Mouse (Mus musculus): Measurements from ENCODE around the gene Tnfsf14. TPM values are rescaled to one million over a fixed set of nuclear protein-coding genes. Genes with fewer than 3 reads are reported as not detected.

Gene Tnfsf14
- total RNA-seq, 2 experiments from 2014 or later = 5.5 to 15.6 TPM

DNA sequence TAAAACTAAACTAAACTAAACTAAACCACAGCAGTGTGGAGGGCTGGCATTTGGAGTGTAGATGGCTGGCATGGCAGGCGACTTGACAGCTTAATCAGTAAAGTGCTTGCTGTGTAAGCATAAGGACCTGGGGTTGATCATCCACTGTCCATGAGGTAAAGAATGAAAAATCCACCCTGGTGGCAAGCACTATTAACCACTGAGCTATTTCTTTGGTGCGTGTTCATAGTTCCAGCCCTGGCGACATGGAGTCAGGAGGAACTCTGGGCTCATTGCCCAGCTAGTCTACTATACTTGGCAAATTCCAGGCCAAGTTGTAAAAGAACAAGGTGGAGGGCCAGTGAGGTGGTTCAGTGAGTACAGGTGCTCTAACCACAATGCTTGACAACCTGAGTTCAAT, 14.0 kb upstream of the Tnfsf14 start:
- no peak for ATAC-seq (ENCODE audit: poor library complexity, severe bottlenecking)

DNA sequence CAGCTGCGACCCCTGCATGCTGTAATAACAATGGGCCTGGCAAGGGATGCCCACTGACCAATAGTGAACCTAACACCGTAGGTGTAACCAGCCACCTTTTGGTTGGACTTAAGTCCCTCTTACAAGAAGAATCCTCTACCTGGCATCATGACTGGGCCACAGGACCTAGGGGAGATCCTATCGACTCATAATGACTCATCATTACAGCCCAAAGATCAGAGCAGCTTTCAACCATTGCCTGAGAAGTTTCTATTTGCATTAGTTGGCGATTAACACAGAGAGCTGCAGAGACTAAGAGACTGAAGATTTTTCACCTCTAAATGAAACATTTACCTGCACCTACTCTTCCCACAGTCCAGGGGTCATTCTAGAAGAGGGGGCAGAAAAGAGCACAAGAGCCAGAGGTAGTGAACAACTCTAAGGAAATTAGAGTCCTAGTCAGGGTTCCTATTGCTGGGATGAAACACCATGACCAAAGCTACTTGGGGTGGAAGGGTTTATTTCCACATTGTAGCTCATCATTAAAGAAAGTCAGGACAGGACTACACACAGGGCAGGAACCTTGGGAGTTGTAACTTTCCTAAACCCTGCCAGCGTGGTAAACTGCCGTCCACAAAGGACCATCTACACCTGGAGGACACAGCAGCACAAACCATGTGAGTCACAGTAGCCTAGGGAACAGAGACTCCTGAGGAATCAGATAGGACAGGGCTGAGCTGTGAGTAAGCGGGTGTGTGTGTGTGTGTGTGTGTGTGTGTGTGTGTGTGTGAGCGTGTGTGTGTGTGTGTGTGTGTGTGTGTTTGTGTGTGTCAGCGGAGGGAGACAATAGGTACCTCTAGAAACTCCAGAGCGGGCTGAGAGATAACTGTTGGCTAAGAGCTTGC, 8.1 kb upstream of the Tnfsf14 start:
- no peak for ATAC-seq (ENCODE audit: poor library complexity, severe bottlenecking)

DNA sequence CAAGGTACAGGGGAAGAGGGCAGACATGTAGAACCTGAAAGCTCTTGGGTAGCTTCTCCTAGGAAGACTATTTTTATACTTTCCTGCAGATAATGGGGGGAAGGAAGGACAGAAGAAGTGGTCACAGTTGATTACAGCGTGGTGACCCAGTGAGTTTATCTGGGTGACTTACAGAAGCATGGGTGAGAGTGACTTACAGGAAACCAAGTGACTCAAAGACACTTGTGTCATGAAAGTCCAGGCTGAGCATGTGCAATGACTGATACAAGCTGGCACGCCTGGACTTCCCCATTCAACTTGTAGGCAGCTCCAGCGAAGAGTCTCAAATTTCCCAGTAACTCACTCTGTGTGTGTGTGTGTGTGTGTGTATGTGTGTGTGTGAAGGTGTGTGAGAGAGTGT, 4.3 kb upstream of the Tnfsf14 start:
- ATAC-seq (ENCODE audit: poor library complexity, severe bottlenecking) = peak; percentile 66

- ATAC-seq (ENCODE audit: poor library complexity, severe bottlenecking) = no peak
Observed at GRCm38 (mm10) chr17:57195326-57196010, 1.5 kb upstream of the Tnfsf14 start.

DNA sequence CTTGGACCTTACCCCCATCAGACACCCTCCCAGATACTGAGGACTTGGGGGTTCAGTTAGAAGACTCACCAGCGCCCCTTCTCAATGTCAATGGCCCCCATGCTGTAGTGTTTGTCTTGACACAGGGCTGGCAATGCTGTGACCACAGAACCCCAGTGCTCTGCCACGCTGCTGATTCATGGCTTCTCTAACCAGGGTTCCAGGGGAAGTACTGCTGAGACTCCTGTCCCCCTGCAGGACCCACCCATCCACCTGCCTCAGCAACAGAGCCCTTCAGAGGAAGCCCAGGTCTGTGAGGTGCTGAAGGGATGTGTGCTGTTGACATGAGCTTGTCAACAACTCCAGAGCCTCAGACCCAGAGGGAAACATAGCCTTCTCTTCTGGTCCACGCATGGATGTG, 794 bp upstream of the Tnfsf14 start:
- no peak for ATAC-seq (ENCODE audit: poor library complexity, severe bottlenecking)

- ATAC-seq (ENCODE audit: poor library complexity, severe bottlenecking) = peak; percentile 47
Observed at GRCm38 (mm10) chr17:57188510-57189192, 5.3 kb downstream of the Tnfsf14 start.

- ATAC-seq (ENCODE audit: poor library complexity, severe bottlenecking) = no peak
Observed at GRCm38 (mm10) chr17:57185641-57186040, 8.3 kb downstream of the Tnfsf14 start.

- ATAC-seq (ENCODE audit: poor library complexity, severe bottlenecking) = peak; percentile 66
Observed at GRCm38 (mm10) chr17:57182871-57183270, 11.1 kb downstream of the Tnfsf14 start.

DNA sequence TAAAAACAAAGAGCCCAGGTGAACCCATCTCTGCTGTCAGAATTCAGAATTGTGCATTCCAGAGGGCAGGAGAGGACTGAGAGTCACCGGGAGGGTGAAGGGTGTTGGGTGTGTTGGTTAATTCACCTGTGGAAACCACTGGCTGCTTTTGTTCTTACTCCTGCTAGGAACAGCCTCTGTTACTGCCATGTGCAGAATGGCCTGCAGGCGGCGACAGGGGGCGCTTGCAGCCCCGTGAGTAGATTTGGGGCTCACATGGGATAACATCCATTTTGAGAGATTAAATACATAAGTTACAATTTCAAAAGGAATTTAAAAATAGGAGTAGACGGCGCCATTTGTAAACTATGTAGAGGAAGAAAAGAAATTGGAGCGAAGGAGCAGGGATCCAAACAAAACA, 13.6 kb downstream of the Tnfsf14 start:
- peak; percentile 83 for ATAC-seq (ENCODE audit: poor library complexity, severe bottlenecking)

- no peak for ATAC-seq (ENCODE audit: poor library complexity, severe bottlenecking)
Observed at GRCm38 (mm10) chr17:57173351-57173750, 20.6 kb downstream of the Tnfsf14 start.

GRCm38 (mm10) chr17:57172378-57172777, 21.6 kb downstream of the Tnfsf14 start:
- no peak for ATAC-seq (ENCODE audit: poor library complexity, severe bottlenecking)

DNA sequence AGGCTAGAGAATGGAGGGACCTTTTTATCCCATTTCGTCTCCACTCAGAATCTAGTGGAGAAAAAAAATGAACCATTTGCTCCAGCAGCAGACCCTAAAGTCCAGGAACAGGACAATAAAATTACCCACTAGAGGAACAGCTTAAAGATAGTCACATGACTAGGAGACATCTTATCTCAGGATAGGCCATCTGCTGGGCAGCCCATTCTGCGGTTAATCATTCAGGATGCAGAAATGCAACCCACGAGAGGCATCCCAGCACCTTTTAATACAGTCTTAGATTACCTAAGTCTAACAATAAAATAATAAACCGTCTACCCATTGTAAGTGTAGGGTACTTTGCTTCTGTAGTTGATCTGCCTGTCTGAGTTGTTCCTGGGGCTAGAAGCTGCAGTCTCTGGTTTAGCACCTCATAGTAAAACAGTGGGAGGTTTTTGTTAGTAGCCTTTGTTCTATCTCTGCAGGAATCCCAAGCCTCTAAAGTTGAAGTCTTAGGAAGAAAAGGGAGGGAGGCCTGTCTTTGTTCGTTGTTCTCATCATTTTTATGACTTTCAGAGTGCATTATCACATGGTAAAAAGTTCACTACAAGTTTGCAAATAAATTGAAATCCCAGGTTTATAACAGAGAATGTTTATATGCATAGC, 23.2 kb downstream of the Tnfsf14 start:
- no peak for ATAC-seq (ENCODE audit: poor library complexity, severe bottlenecking)

GRCm38 (mm10) chr17:57166800-57167791, 26.9 kb downstream of the Tnfsf14 start:
- ATAC-seq (ENCODE audit: poor library complexity, severe bottlenecking) = peak; percentile 92

- ATAC-seq (ENCODE audit: poor library complexity, severe bottlenecking) = no peak
Observed at GRCm38 (mm10) chr17:57153787-57154186, 40.2 kb downstream of the Tnfsf14 start.

- ATAC-seq (ENCODE audit: poor library complexity, severe bottlenecking) = peak; percentile 54
Observed at GRCm38 (mm10) chr17:57153006-57153405, 41.0 kb downstream of the Tnfsf14 start.

- no peak for ATAC-seq (ENCODE audit: poor library complexity, severe bottlenecking)
Observed at GRCm38 (mm10) chr17:57148994-57149803, 44.8 kb downstream of the Tnfsf14 start, which contains the start of gene Cd70. TSS of gene Cd70 (minus strand) at chr17:57149777.

GRCm38 (mm10) chr17:57148343-57148742, 45.6 kb downstream of the Tnfsf14 start:
- no peak for ATAC-seq (ENCODE audit: poor library complexity, severe bottlenecking)

DNA sequence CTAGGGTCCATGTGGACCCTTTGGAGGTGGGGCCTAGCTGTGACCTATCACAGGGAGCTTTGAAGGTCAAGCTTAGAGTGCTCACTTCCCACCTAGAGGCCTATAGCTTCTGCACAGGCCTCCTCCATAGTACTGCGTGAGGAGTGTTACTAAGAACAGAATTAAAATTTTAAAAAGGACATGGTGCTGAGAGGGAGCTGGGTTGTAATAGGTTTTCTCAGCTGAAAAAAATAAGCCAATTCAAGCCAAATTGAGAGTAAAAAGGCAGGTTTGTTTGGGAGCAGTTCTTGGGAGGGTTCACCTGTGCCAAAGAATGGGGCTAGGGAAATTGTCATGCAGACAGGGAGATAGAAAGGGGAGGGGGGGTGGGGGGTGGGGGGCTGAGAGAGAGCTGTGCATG, 48.9 kb downstream of the Tnfsf14 start:
- ATAC-seq (ENCODE audit: poor library complexity, severe bottlenecking) = no peak

DNA sequence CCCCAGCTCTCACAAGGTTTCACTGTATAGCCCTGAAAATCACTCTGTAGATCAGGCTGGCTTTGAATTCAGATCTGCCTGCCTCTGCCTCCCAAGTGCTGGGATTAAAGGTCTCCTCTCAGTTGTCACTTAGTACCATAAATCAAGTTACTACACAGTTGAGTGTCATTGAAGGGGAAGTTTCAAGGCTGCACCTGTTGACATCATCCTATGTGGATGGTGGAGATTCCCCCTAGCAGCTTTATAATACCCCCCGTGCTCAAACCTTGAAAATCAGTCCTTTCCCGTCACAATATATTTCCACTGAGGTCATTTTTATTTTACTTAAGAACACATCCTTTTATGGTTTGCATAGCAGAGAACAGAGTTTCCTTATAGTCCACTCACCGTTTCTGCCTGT, 50.3 kb downstream of the Tnfsf14 start:
- no peak for ATAC-seq (ENCODE audit: poor library complexity, severe bottlenecking)
